Comparison of ENCODE assay signal across 18 mouse cellular contexts in the genomic region with DNA sequence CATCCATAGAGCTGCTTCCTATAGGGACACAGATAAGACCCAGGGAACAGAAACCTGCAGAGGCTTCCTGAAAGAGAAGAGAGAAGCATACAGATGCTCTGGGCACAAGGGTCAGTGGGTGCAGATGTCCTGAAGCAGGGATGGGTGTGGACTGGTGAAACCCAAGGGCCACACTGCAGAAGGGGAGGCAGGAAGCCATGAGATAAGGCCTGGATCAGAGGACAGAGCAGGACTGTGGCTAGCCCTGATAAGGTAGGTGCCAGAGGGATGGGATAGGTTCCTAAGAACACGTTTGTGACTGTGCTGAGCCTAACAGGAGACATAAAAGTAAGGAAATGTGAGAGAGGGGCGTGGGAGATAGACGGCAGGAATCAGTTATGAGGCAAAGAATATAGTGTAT. TPM values are rescaled to one million over a fixed set of nuclear protein-coding genes. Genes with fewer than 3 reads are reported as not detected.
DNase-seq lines count a peak whose midpoint lies in the region; ATAC-seq and TF ChIP-seq lines count a peak whose summit lies in the region.
"Had no signal": no experiment of that assay in that cellular context is flagged by ENCODE, and none has a peak within 500 bp of the region (broad histone marks: within the 10 kb centered on the region; RNA-seq: fewer than 3 reads in every experiment).

No protein-coding gene starts in this region.

- no peak overlapping the region for H3K4me3 ChIP-seq in heart, embryonic 10.5 days
- H3K4me3 ChIP-seq in stomach, embryonic 14.5 days (ENCODE audit: low read depth, low read length), result no peak overlapping the region
- no peak overlapping the region for H3K4me3 ChIP-seq in stomach, postnatal 0 days (ENCODE audit: low read depth, low read length)
- H3K4me3 ChIP-seq in liver, embryonic 15.5 days (replicated peaks), result peak overlapping the region; percentile 34
- H3K4me3 ChIP-seq: hindbrain, embryonic 13.5 days; neural tube, embryonic 12.5 days had no signal

- TF ChIP-seq CTCF in stomach, postnatal 0 days (IDR thresholded peaks at IDR 0.05; ENCODE audit: low read depth), result no peak

- DNase-seq in heart, embryonic 10.5 days (ENCODE audit: low spot score), result peak; percentile 92
- DNase-seq in heart, postnatal 14 days, result no peak
- DNase-seq in stomach, postnatal 0 days (ENCODE audit: low spot score), result no peak
- no peak for DNase-seq in testis, postnatal 14 days (ENCODE audit: low spot score)
- no peak for DNase-seq in cerebellum, postnatal 14 days
- DNase-seq in left cerebral cortex, postnatal 10 days (ENCODE audit: extremely low spot score in 1 of 2, low spot score in 2 of 2), result no peak
- DNase-seq: cerebellum, adult 8-10 months; gastrocnemius, postnatal 25 days; kidney, adult 2 months; kidney, postnatal 25 days; layer of hippocampus, adult 9-11 months; lung, postnatal 4 days had no signal

- H3K36me3 ChIP-seq in heart, embryonic 10.5 days, result no peaks in the 10 kb centered on the region
- H3K36me3 ChIP-seq in stomach, embryonic 14.5 days (ENCODE audit: control insufficient read depth, insufficient read depth, low read length), result no peaks in the 10 kb centered on the region
- no peaks in the 10 kb centered on the region for H3K36me3 ChIP-seq in stomach, postnatal 0 days (ENCODE audit: control insufficient read depth, insufficient read depth, low read length)
- no peaks in the 10 kb centered on the region for H3K36me3 ChIP-seq in liver, embryonic 15.5 days (replicated peaks)
- H3K36me3 ChIP-seq: hindbrain, embryonic 13.5 days; neural tube, embryonic 12.5 days had no signal

- H3K9ac ChIP-seq in stomach, embryonic 14.5 days (replicated peaks; ENCODE audit: low read depth, low read length), result no peak overlapping the region
- H3K9ac ChIP-seq in stomach, postnatal 0 days (ENCODE audit: low read length), result no peak overlapping the region
- peak overlapping the region; percentile 42; the same call in 1 of the 2 replicates for H3K9ac ChIP-seq in liver, embryonic 15.5 days
- H3K9ac ChIP-seq: hindbrain, embryonic 13.5 days; neural tube, embryonic 12.5 days had no signal

- ATAC-seq in stomach, embryonic 14.5 days (ENCODE audit: insufficient number of reproducible peaks, insufficient read depth, low FRiP score, low read depth), result peak; percentile 46; the same call in 1 of the 2 replicates
- ATAC-seq in stomach, postnatal 0 days (ENCODE audit: low FRiP score, low TSS enrichment), result no peak
- ATAC-seq in liver, embryonic 15.5 days (ENCODE audit: insufficient read depth), result peak; percentile 99
- ATAC-seq: activated CD4-positive, CD25-positive, alpha-beta regulatory T cell, adult 4 months; midbrain, embryonic 16.5 days had no signal

- 45% methylated on average over 3 of the region's 3 CpGs for WGBS in heart, embryonic 10.5 days
- 63% methylated on average over 3 of the region's 3 CpGs for WGBS in stomach, embryonic 14.5 days
- WGBS in stomach, postnatal 0 days, result 55% methylated on average over 3 of the region's 3 CpGs
- WGBS in liver, embryonic 15.5 days (ENCODE audit: insufficient replicate concordance), result 30% methylated on average over 3 of the region's 3 CpGs

- H3K4me2 ChIP-seq in stomach, embryonic 14.5 days (replicated peaks; ENCODE audit: low read depth, low read length), result no peak overlapping the region
- no peak overlapping the region for H3K4me2 ChIP-seq in stomach, postnatal 0 days (replicated peaks; ENCODE audit: low read depth)
- peak overlapping the region; percentile 62 for H3K4me2 ChIP-seq in liver, embryonic 15.5 days
- H3K4me2 ChIP-seq: hindbrain, embryonic 13.5 days; neural tube, embryonic 12.5 days had no signal

- H3K27ac ChIP-seq in heart, embryonic 10.5 days, result no peak overlapping the region; the same call in 1 of the 2 replicates
- no peak overlapping the region for H3K27ac ChIP-seq in stomach, embryonic 14.5 days (ENCODE audit: low read length)
- no peak overlapping the region for H3K27ac ChIP-seq in stomach, postnatal 0 days (replicated peaks)
- peak overlapping the region; percentile 82 for H3K27ac ChIP-seq in liver, embryonic 15.5 days (replicated peaks)
- H3K27ac ChIP-seq: hindbrain, embryonic 13.5 days; neural tube, embryonic 12.5 days had no signal

- peaks cover 6% of the 10 kb centered on the region for H3K4me1 ChIP-seq in heart, embryonic 10.5 days
- H3K4me1 ChIP-seq in stomach, embryonic 14.5 days (ENCODE audit: control insufficient read depth, insufficient read depth, low read length), result no peaks in the 10 kb centered on the region
- H3K4me1 ChIP-seq in stomach, postnatal 0 days (replicated peaks; ENCODE audit: control insufficient read depth, insufficient read depth), result no peaks in the 10 kb centered on the region
- peaks cover 45% of the 10 kb centered on the region for H3K4me1 ChIP-seq in liver, embryonic 15.5 days (replicated peaks)
- H3K4me1 ChIP-seq: hindbrain, embryonic 13.5 days; neural tube, embryonic 12.5 days had no signal

- H3K9me3 ChIP-seq in heart, embryonic 10.5 days, result no peaks in the 10 kb centered on the region
- H3K9me3 ChIP-seq in stomach, embryonic 14.5 days (ENCODE audit: control insufficient read depth, low read depth, low read length), result no peaks in the 10 kb centered on the region
- H3K9me3 ChIP-seq in stomach, postnatal 0 days (ENCODE audit: control insufficient read depth, low read length), result no peaks in the 10 kb centered on the region
- H3K9me3 ChIP-seq in liver, embryonic 15.5 days (replicated peaks), result no peaks in the 10 kb centered on the region
- H3K9me3 ChIP-seq: hindbrain, embryonic 13.5 days; neural tube, embryonic 12.5 days had no signal

- intact Hi-C loops in heart, postnatal 14 days (cut with DNase I), result no loop called here
- intact Hi-C loops in left cerebral cortex, postnatal 10 days (cut with DNase I), result no loop called here

- H3K27me3 ChIP-seq in heart, embryonic 10.5 days (ENCODE audit: insufficient read depth, poor library complexity, severe bottlenecking), result no peaks in the 10 kb centered on the region
- no peaks in the 10 kb centered on the region for H3K27me3 ChIP-seq in stomach, embryonic 14.5 days (ENCODE audit: control insufficient read depth, insufficient read depth, low read length)
- no peaks in the 10 kb centered on the region for H3K27me3 ChIP-seq in stomach, postnatal 0 days (ENCODE audit: control insufficient read depth, insufficient read depth, low read length)
- H3K27me3 ChIP-seq in liver, embryonic 15.5 days, result no peaks in the 10 kb centered on the region; the same call in 1 of the 2 replicates
- H3K27me3 ChIP-seq: hindbrain, embryonic 13.5 days; neural tube, embryonic 12.5 days had no signal

- no peak for TF ChIP-seq EP300 in stomach, postnatal 0 days (optimal IDR thresholded peaks at IDR 0.05)

RNA-seq across cellular contexts. Expression of a gene that starts 17.1 kb away (rescaled TPM):
- 0.25 and 0.28 TPM in 2 replicates for polyA plus RNA-seq in heart, embryonic 10.5 days (2016; fragmentation: Nextera tagmentation; extraction: Ambion mirVana)
- total RNA-seq in heart, postnatal 14 days (2021), result under 1 TPM; 0.12 to 0.14 TPM
- 0.13 and 0.21 TPM in 2 replicates for polyA plus RNA-seq in stomach, embryonic 14.5 days (2014; fragmentation: Nextera tagmentation; extraction: Ambion mirVana)
- polyA plus RNA-seq in stomach, postnatal 0 days (2015; fragmentation: Nextera tagmentation; extraction: Ambion mirVana), result 0.02 and 0.08 TPM in 2 replicates
- polyA plus RNA-seq in liver, embryonic 15.5 days (2015; fragmentation: Nextera tagmentation; extraction: Ambion mirVana), result 0.25 and 0.32 TPM in 2 replicates
- total RNA-seq in left cerebral cortex, postnatal 10 days (2021), result under 1 TPM; 0.11 to 0.22 TPM

RNA-seq across cellular contexts. Expression of a gene that starts 31.9 kb away (rescaled TPM):
- polyA plus RNA-seq in heart, embryonic 10.5 days (2016; fragmentation: Nextera tagmentation; extraction: Ambion mirVana), result 87.6 and 112 TPM in 2 replicates
- total RNA-seq in heart, postnatal 14 days (2021), result 10 to 100 TPM; 31.1 to 34.1 TPM
- 98.8 and 110 TPM in 2 replicates for polyA plus RNA-seq in stomach, embryonic 14.5 days (2014; fragmentation: Nextera tagmentation; extraction: Ambion mirVana)
- polyA plus RNA-seq in stomach, postnatal 0 days (2015; fragmentation: Nextera tagmentation; extraction: Ambion mirVana), result 47.2 and 50.2 TPM in 2 replicates
- polyA plus RNA-seq in liver, embryonic 15.5 days (2015; fragmentation: Nextera tagmentation; extraction: Ambion mirVana), result 37.2 and 38.8 TPM in 2 replicates
- total RNA-seq in left cerebral cortex, postnatal 10 days (2021), result 10 to 100 TPM; 69.9 to 70.2 TPM

RNA-seq across cellular contexts. Expression of a gene that starts 49.9 kb away (rescaled TPM):
- polyA plus RNA-seq in heart, embryonic 10.5 days (2016; fragmentation: Nextera tagmentation; extraction: Ambion mirVana), result 32.5 and 38.6 TPM in 2 replicates
- total RNA-seq in heart, postnatal 14 days (2021), result 10 to 100 TPM; 72.5 to 74.1 TPM
- 35.1 and 35.3 TPM in 2 replicates for polyA plus RNA-seq in stomach, embryonic 14.5 days (2014; fragmentation: Nextera tagmentation; extraction: Ambion mirVana)
- 25.7 and 26.3 TPM in 2 replicates for polyA plus RNA-seq in stomach, postnatal 0 days (2015; fragmentation: Nextera tagmentation; extraction: Ambion mirVana)
- polyA plus RNA-seq in liver, embryonic 15.5 days (2015; fragmentation: Nextera tagmentation; extraction: Ambion mirVana), result 16.8 and 17.3 TPM in 2 replicates
- 10 to 100 TPM; 35.8 to 35.9 TPM for total RNA-seq in left cerebral cortex, postnatal 10 days (2021)
